ENCODE assay signal across 16 mouse cellular contexts in genomic region chr17:46972603-46973002, GRCm38 (mm10).
"Had no signal": no experiment of that assay in that cellular context is flagged by ENCODE, and none has a peak within 500 bp of the region (broad histone marks: within the 10 kb centered on the region; RNA-seq: fewer than 3 reads in every experiment).

No protein-coding gene starts in this region.

- H3K9me3 ChIP-seq: neural tube, embryonic 15.5 days; stomach, embryonic 15.5 days had no signal

- H3K9ac ChIP-seq: neural tube, embryonic 13.5 days; neural tube, embryonic 15.5 days; stomach, embryonic 15.5 days had no signal

- DNase-seq: retina, postnatal 1 day; right cerebral cortex, adult 18-20 months; right cerebral cortex, postnatal 14 days; right cerebral cortex, postnatal 25 days; right cerebral cortex, postnatal 4 days; spleen, adult 18-20 months; thymus, adult 18-20 months; thymus, adult 2 months; thymus, postnatal 14 days; thymus, postnatal 25 days; thymus, postnatal 36 days; thymus, postnatal 4 days had no signal

- H3K27ac ChIP-seq: neural tube, embryonic 13.5 days; neural tube, embryonic 15.5 days; stomach, embryonic 15.5 days; stomach, postnatal 0 days had no signal

- H3K27me3 ChIP-seq: neural tube, embryonic 13.5 days; neural tube, embryonic 15.5 days; stomach, embryonic 15.5 days had no signal

- H3K4me3 ChIP-seq: neural tube, embryonic 13.5 days; neural tube, embryonic 15.5 days; stomach, embryonic 15.5 days had no signal

- H3K4me1 ChIP-seq: neural tube, embryonic 13.5 days; neural tube, embryonic 15.5 days; stomach, embryonic 15.5 days had no signal

- H3K4me2 ChIP-seq: neural tube, embryonic 13.5 days; neural tube, embryonic 15.5 days; stomach, embryonic 15.5 days had no signal
